Mouse (Mus musculus) neural tube, embryonic 12.5 days (tissue): ENCODE data around the gene Ablim1. TPM values are rescaled to one million over a fixed set of nuclear protein-coding genes. Genes with fewer than 3 reads are reported as not detected.
A peak's percentile ranks its signal among the peaks of the same experiment; 100 is the strongest.

Source experiments
- ATAC-seq: fragments of 200-750 bp; cut with Nextera tagmentation; 2 replicates; pipeline ENCODE4 v1.8.0; 2017; ENCODE audit warnings: low read depth, mild to moderate bottlenecking, moderate TSS enrichment, moderate library complexity; ENCODE audit not compliant: low FRiP score
- H3K27ac ChIP-seq: fragments of 300-500 bp; sonication (generic); 2 replicates; pipeline ENCODE4 v1.5.1; 2016
- H3K27me3 ChIP-seq: fragments of 300-500 bp; sonication (generic); replicated peaks from 2 replicates; pipeline ENCODE4 v1.6.1; 2016; ENCODE audit warnings: mild to moderate bottlenecking
- H3K36me3 ChIP-seq: fragments of 300-500 bp; sonication (generic); 2 replicates; pipeline ENCODE4 v1.6.1; 2016; ENCODE audit warnings: mild to moderate bottlenecking
- H3K4me1 ChIP-seq: fragments of 300-500 bp; sonication (generic); 2 replicates; pipeline ENCODE4 v1.6.1; 2016
- H3K4me2 ChIP-seq: fragments of 300-500 bp; sonication (generic); replicated peaks from 2 replicates; pipeline ENCODE4 v1.6.1; 2016; ENCODE audit warnings: mild to moderate bottlenecking
- H3K4me3 ChIP-seq: fragments of 300-500 bp; sonication (generic); 2 replicates; pipeline ENCODE4 v1.5.1; 2016
- H3K9ac ChIP-seq: fragments of 300-500 bp; sonication (generic); 2 replicates; pipeline ENCODE4 v1.6.1; 2016; ENCODE audit warnings: mild to moderate bottlenecking
- H3K9me3 ChIP-seq: fragments of 300-500 bp; sonication (generic); 2 replicates; pipeline ENCODE4 v1.6.1; 2016; ENCODE audit warnings: mild to moderate bottlenecking
- WGBS: fragments of 180-500 bp; shearing (Covaris S2); methylation state at CpG from one replicate; pipeline ENCODE4 v1.1.7; 2016; 5-methylcytosine and 5-hydroxymethylcytosine counted together
- polyA plus RNA-seq: library from polyadenylated mRNA; unstranded; fragments of >200 nt; fragmentation: Nextera tagmentation; extraction: Ambion mirVana; gene quantifications from 2 replicates; pipeline ENCODE4 v1.2.1, GENCODE M21; 2016

The Ablim1 gene
- polyA plus RNA-seq, 1 experiment from 2014 or later, result 34.9 TPM

GRCm38 (mm10) chr19:57088804-57089369 is 225.8 kb downstream of the Ablim1 start:
- H3K36me3 ChIP-seq, result no peaks in the 10 kb centered on the region
- 0 out of 2 replicates have a peak, but pooled peaks cover 5% of the 10 kb centered on the region for H3K9me3 ChIP-seq
- H3K9ac ChIP-seq, result no peak overlapping the region
- 0 out of 2 replicates have a peak, but pooled peaks cover 6% of the 10 kb centered on the region for H3K4me1 ChIP-seq
- no peak overlapping the region for H3K4me3 ChIP-seq
- no peak overlapping the region for H3K27ac ChIP-seq
- H3K4me2 ChIP-seq, result no peak overlapping the region
- no peaks in the 10 kb centered on the region for H3K27me3 ChIP-seq
- no peak for ATAC-seq
- WGBS, result 61% methylated on average over 2 of the region's 2 CpGs

- Histone ChIP-seq H3K9me3 (0 out of 2 replicates have a peak, but pooled peaks cover 5% of the 10 kb centered on the region), H3K4me2 (no peak overlapping the region), H3K9ac (no peak overlapping the region), H3K27ac (no peak overlapping the region), H3K36me3 (no peaks in the 10 kb centered on the region), H3K4me1 (peaks cover 12% of the 10 kb centered on the region; the same call in 1 of the 2 replicates), H3K4me3 (no peak overlapping the region), H3K27me3 (no peaks in the 10 kb centered on the region)
- ATAC-seq, result no peak
- WGBS, result 88% methylated on average over 5 of the region's 5 CpGs
Measured at GRCm38 (mm10) chr19:57084520-57085166, 230.1 kb downstream of the Ablim1 start.

GRCm38 (mm10) chr19:57083887-57084286 is 230.8 kb downstream of the Ablim1 start:
- ATAC-seq, result no peak
- 0 out of 2 replicates have a peak, but pooled peaks cover 5% of the 10 kb centered on the region for H3K9me3 ChIP-seq
- no peak overlapping the region for H3K27ac ChIP-seq
- H3K4me3 ChIP-seq, result no peak overlapping the region
- H3K4me1 ChIP-seq, result peaks cover 13% of the 10 kb centered on the region
- no peak overlapping the region for H3K4me2 ChIP-seq
- no peak overlapping the region for H3K9ac ChIP-seq
- H3K36me3 ChIP-seq, result no peaks in the 10 kb centered on the region
- H3K27me3 ChIP-seq, result no peaks in the 10 kb centered on the region
- 89% methylated on average over 2 of the region's 2 CpGs for WGBS

- H3K4me2 ChIP-seq, result no peak overlapping the region
- H3K27ac ChIP-seq, result no peak overlapping the region
- WGBS, result 66% methylated on average over 10 of the region's 10 CpGs
- H3K4me3 ChIP-seq, result no peak overlapping the region
- no peak overlapping the region for H3K9ac ChIP-seq
- no peaks in the 10 kb centered on the region for H3K36me3 ChIP-seq
- no peak for ATAC-seq
- H3K27me3 ChIP-seq, result no peaks in the 10 kb centered on the region
- 0 out of 2 replicates have a peak, but pooled peaks cover 5% of the 10 kb centered on the region for H3K9me3 ChIP-seq
- H3K4me1 ChIP-seq, result peaks cover 15% of the 10 kb centered on the region
Measured at GRCm38 (mm10) chr19:57083183-57083555, 231.6 kb downstream of the Ablim1 start.

- H3K27ac ChIP-seq, result no peak overlapping the region
Measured at GRCm38 (mm10) chr19:57082454-57083182, 232.1 kb downstream of the Ablim1 start.

GRCm38 (mm10) chr19:57081536-57081935 is 233.2 kb downstream of the Ablim1 start:
- no peak overlapping the region for H3K27ac ChIP-seq
- H3K27me3 ChIP-seq, result no peaks in the 10 kb centered on the region
- no peak overlapping the region for H3K9ac ChIP-seq
- H3K4me1 ChIP-seq, result peaks cover 19% of the 10 kb centered on the region
- 0 out of 2 replicates have a peak, but pooled peaks cover 5% of the 10 kb centered on the region for H3K9me3 ChIP-seq
- H3K4me2 ChIP-seq, result no peak overlapping the region
- ATAC-seq, result no peak
- WGBS, result 55% methylated on average over 4 of the region's 4 CpGs
- H3K36me3 ChIP-seq, result no peaks in the 10 kb centered on the region
- H3K4me3 ChIP-seq, result no peak overlapping the region

More at GRCm38 (mm10) chr19:57082454-57083182, 232.1 kb downstream of the Ablim1 start:
- Histone ChIP-seq H3K9me3 (0 out of 2 replicates have a peak, but pooled peaks cover 5% of the 10 kb centered on the region), H3K4me2 (no peak overlapping the region), H3K27me3 (no peaks in the 10 kb centered on the region), H3K4me3 (no peak overlapping the region), H3K9ac (no peak overlapping the region), H3K36me3 (no peaks in the 10 kb centered on the region), H3K4me1 (peaks cover 19% of the 10 kb centered on the region)
- 46% methylated on average over 17 of the region's 17 CpGs for WGBS
- ATAC-seq, result no peak

- 92% methylated on average over 3 of the region's 3 CpGs for WGBS
- no peak overlapping the region for H3K4me2 ChIP-seq
- H3K9ac ChIP-seq, result no peak overlapping the region
- H3K4me3 ChIP-seq, result no peak overlapping the region
- H3K27ac ChIP-seq, result no peak overlapping the region
- no peaks in the 10 kb centered on the region for H3K9me3 ChIP-seq
- H3K27me3 ChIP-seq, result no peaks in the 10 kb centered on the region
- peaks cover 19% of the 10 kb centered on the region for H3K4me1 ChIP-seq
- ATAC-seq, result no peak
- no peaks in the 10 kb centered on the region for H3K36me3 ChIP-seq
Measured at GRCm38 (mm10) chr19:57079606-57079981, 235.1 kb downstream of the Ablim1 start.

- Histone ChIP-seq H3K9me3 (no peaks in the 10 kb centered on the region), H3K27ac (no peak overlapping the region), H3K9ac (no peak overlapping the region), H3K36me3 (no peaks in the 10 kb centered on the region), H3K27me3 (no peaks in the 10 kb centered on the region), H3K4me3 (no peak overlapping the region), H3K4me1 (peaks cover 19% of the 10 kb centered on the region), H3K4me2 (no peak overlapping the region)
- 61% methylated on average over 10 of the region's 10 CpGs for WGBS
- 0 out of 2 replicates have a peak, but pooled peaks have one; percentile 37 for ATAC-seq
Measured at GRCm38 (mm10) chr19:57078867-57079605, 235.7 kb downstream of the Ablim1 start.

GRCm38 (mm10) chr19:57077826-57078699 is 236.7 kb downstream of the Ablim1 start:
- H3K4me2 ChIP-seq, result 0 out of 2 replicates have a peak overlapping the region, but pooled peaks have one; percentile 1
- WGBS, result 31% methylated on average over 13 of the region's 13 CpGs
- no peaks in the 10 kb centered on the region for H3K27me3 ChIP-seq
- H3K4me1 ChIP-seq, result peaks cover 18% of the 10 kb centered on the region
- H3K4me3 ChIP-seq, result no peak overlapping the region
- no peak for ATAC-seq
- H3K27ac ChIP-seq, result no peak overlapping the region
- H3K36me3 ChIP-seq, result no peaks in the 10 kb centered on the region
- H3K9me3 ChIP-seq, result no peaks in the 10 kb centered on the region
- no peak overlapping the region for H3K9ac ChIP-seq

GRCm38 (mm10) chr19:57073450-57073849 is 241.3 kb downstream of the Ablim1 start:
- no peak overlapping the region for H3K4me2 ChIP-seq
- WGBS, result 83% methylated on average over 4 of the region's 4 CpGs
- no peak overlapping the region for H3K9ac ChIP-seq
- no peak overlapping the region for H3K27ac ChIP-seq
- no peaks in the 10 kb centered on the region for H3K36me3 ChIP-seq
- H3K27me3 ChIP-seq, result no peaks in the 10 kb centered on the region
- no peak for ATAC-seq
- peaks cover 7% of the 10 kb centered on the region for H3K4me1 ChIP-seq
- no peak overlapping the region for H3K4me3 ChIP-seq
- H3K9me3 ChIP-seq, result no peaks in the 10 kb centered on the region

- H3K9ac ChIP-seq, result no peak overlapping the region
- H3K27ac ChIP-seq, result no peak overlapping the region
- 76% methylated on average over 3 of the region's 3 CpGs for WGBS
- no peaks in the 10 kb centered on the region for H3K9me3 ChIP-seq
- no peaks in the 10 kb centered on the region for H3K27me3 ChIP-seq
- H3K36me3 ChIP-seq, result no peaks in the 10 kb centered on the region
- H3K4me2 ChIP-seq, result no peak overlapping the region
- no peak overlapping the region for H3K4me3 ChIP-seq
- no peak for ATAC-seq
- H3K4me1 ChIP-seq, result no peaks in the 10 kb centered on the region
Measured at GRCm38 (mm10) chr19:57072756-57073155, 242.0 kb downstream of the Ablim1 start.
